9 mouse cellular contexts compared by ENCODE assay signal in genomic region chr14:54443712-54444618, GRCm38 (mm10). TPM values are rescaled to one million over a fixed set of nuclear protein-coding genes. Genes with fewer than 3 reads are reported as not detected.
DNase-seq lines count a peak whose midpoint lies in the region; ATAC-seq and TF ChIP-seq lines count a peak whose summit lies in the region.
"Had no signal": no experiment of that assay in that cellular context is flagged by ENCODE, and none has a peak within 500 bp of the region (broad histone marks: within the 10 kb centered on the region; RNA-seq: fewer than 3 reads in every experiment).

No protein-coding gene starts in this region.

- WGBS in hindbrain, postnatal 0 days = 62% methylated on average over 15 of the region's 15 CpGs
- WGBS in hindbrain, embryonic 11.5 days = 69% methylated on average over 15 of the region's 15 CpGs
- WGBS in embryonic facial prominence, embryonic 11.5 days = 52% methylated on average over 15 of the region's 15 CpGs
- 46% methylated on average over 15 of the region's 15 CpGs for WGBS in heart, postnatal 0 days

- H3K27ac ChIP-seq in hindbrain, postnatal 0 days = peak overlapping the region; percentile 2; the same call in 1 of the 2 replicates
- H3K27ac ChIP-seq in hindbrain, embryonic 11.5 days (ENCODE audit: low read depth, low read length) = no peak overlapping the region
- H3K27ac ChIP-seq in embryonic facial prominence, embryonic 11.5 days (replicated peaks; ENCODE audit: low read depth, low read length) = peak overlapping the region; percentile 69
- H3K27ac ChIP-seq in heart, postnatal 0 days (ENCODE audit: low read depth) = peak overlapping the region; percentile 80

- ATAC-seq in hindbrain, postnatal 0 days = peak; percentile 30; the same call in 1 of the 2 replicates
- no peak for ATAC-seq in hindbrain, embryonic 11.5 days (ENCODE audit: low FRiP score)
- 0 out of 2 replicates have a peak, but pooled peaks have one; percentile 25 for ATAC-seq in embryonic facial prominence, embryonic 11.5 days (replicated peaks; ENCODE audit: insufficient number of reproducible peaks, low FRiP score, low TSS enrichment, low read depth)
- peak; percentile 47 for ATAC-seq in heart, postnatal 0 days (ENCODE audit: insufficient read depth, low read depth)
- ATAC-seq: Patski had no signal

- no peak overlapping the region for H3K4me3 ChIP-seq in hindbrain, postnatal 0 days (ENCODE audit: low read length)
- H3K4me3 ChIP-seq in hindbrain, embryonic 11.5 days (ENCODE audit: low read depth, low read length) = no peak overlapping the region
- no peak overlapping the region for H3K4me3 ChIP-seq in embryonic facial prominence, embryonic 11.5 days (ENCODE audit: low read depth, low read length)
- H3K4me3 ChIP-seq in heart, postnatal 0 days (ENCODE audit: low read depth, low read length) = no peak overlapping the region

- no peak overlapping the region for H3K9ac ChIP-seq in hindbrain, postnatal 0 days (replicated peaks; ENCODE audit: low read length)
- H3K9ac ChIP-seq in hindbrain, embryonic 11.5 days (ENCODE audit: low read depth, low read length) = no peak overlapping the region
- H3K9ac ChIP-seq in embryonic facial prominence, embryonic 11.5 days (replicated peaks; ENCODE audit: low read length) = peak overlapping the region; percentile 15; the same call in 1 of the 2 replicates
- no peak overlapping the region for H3K9ac ChIP-seq in heart, postnatal 0 days (replicated peaks; ENCODE audit: low read depth, low read length)

- H3K27me3 ChIP-seq in hindbrain, postnatal 0 days (ENCODE audit: insufficient read depth, low read length) = no peaks in the 10 kb centered on the region
- no peaks in the 10 kb centered on the region for H3K27me3 ChIP-seq in hindbrain, embryonic 11.5 days (ENCODE audit: control insufficient read depth, insufficient read depth, low read length)
- H3K27me3 ChIP-seq in embryonic facial prominence, embryonic 11.5 days (ENCODE audit: control insufficient read depth, insufficient read depth, low read length) = no peaks in the 10 kb centered on the region
- no peaks in the 10 kb centered on the region for H3K27me3 ChIP-seq in heart, postnatal 0 days (ENCODE audit: control insufficient read depth, insufficient read depth, low read length)
- H3K27me3 ChIP-seq: Patski had no signal

- H3K4me1 ChIP-seq in hindbrain, postnatal 0 days (ENCODE audit: insufficient read depth, low read length) = no peaks in the 10 kb centered on the region
- H3K4me1 ChIP-seq in hindbrain, embryonic 11.5 days (replicated peaks; ENCODE audit: control insufficient read depth, insufficient read depth, low read length) = no peaks in the 10 kb centered on the region
- H3K4me1 ChIP-seq in embryonic facial prominence, embryonic 11.5 days (ENCODE audit: control insufficient read depth, insufficient read depth, low read length) = peaks cover 3% of the 10 kb centered on the region; the same call in 1 of the 2 replicates
- peaks cover 7% of the 10 kb centered on the region; the same call in 1 of the 2 replicates for H3K4me1 ChIP-seq in heart, postnatal 0 days (ENCODE audit: control insufficient read depth, insufficient read depth)

- no peak for TF ChIP-seq EP300 in heart, postnatal 0 days (IDR thresholded peaks at IDR 0.05; ENCODE audit: low read depth)

- DNase-seq in hindbrain, postnatal 0 days (ENCODE audit: low spot score) = no peak
- no peak for DNase-seq in hindbrain, embryonic 11.5 days (ENCODE audit: low spot score)
- peak; percentile 83 for DNase-seq in embryonic facial prominence, embryonic 11.5 days (ENCODE audit: low spot score)
- no peak for DNase-seq in heart, postnatal 0 days (ENCODE audit: low spot score)
- peak; percentile 38 to 69 for DNase-seq in lung, postnatal 4 days
- no peak for DNase-seq in left cerebral cortex, adult 9 months (ENCODE audit: low spot score in 2 of 2)
- no peak for DNase-seq in right cerebral cortex, postnatal 36 days (ENCODE audit: low spot score in 2 of 2)
- DNase-seq in frontal cortex, postnatal 25 days (ENCODE audit: low spot score in 2 of 2) = no peak

- H3K9me3 ChIP-seq in hindbrain, postnatal 0 days (ENCODE audit: low read length) = no peaks in the 10 kb centered on the region
- no peaks in the 10 kb centered on the region for H3K9me3 ChIP-seq in hindbrain, embryonic 11.5 days (ENCODE audit: control insufficient read depth, low read length)
- H3K9me3 ChIP-seq in embryonic facial prominence, embryonic 11.5 days (replicated peaks; ENCODE audit: control insufficient read depth, low read length) = no peaks in the 10 kb centered on the region
- no peaks in the 10 kb centered on the region for H3K9me3 ChIP-seq in heart, postnatal 0 days (replicated peaks; ENCODE audit: control insufficient read depth, low read length)

- H3K4me2 ChIP-seq in hindbrain, postnatal 0 days (ENCODE audit: low read depth, low read length) = no peak overlapping the region
- H3K4me2 ChIP-seq in hindbrain, embryonic 11.5 days (replicated peaks; ENCODE audit: low read depth, low read length) = no peak overlapping the region
- H3K4me2 ChIP-seq in embryonic facial prominence, embryonic 11.5 days (ENCODE audit: low read depth, low read length) = no peak overlapping the region
- H3K4me2 ChIP-seq in heart, postnatal 0 days (ENCODE audit: low read depth, low read length) = no peak overlapping the region

- no peaks in the 10 kb centered on the region for H3K36me3 ChIP-seq in hindbrain, postnatal 0 days (ENCODE audit: insufficient read depth, low read length)
- no peaks in the 10 kb centered on the region for H3K36me3 ChIP-seq in hindbrain, embryonic 11.5 days (ENCODE audit: control insufficient read depth, insufficient read depth, low read length)
- peaks cover 5% of the 10 kb centered on the region for H3K36me3 ChIP-seq in embryonic facial prominence, embryonic 11.5 days (replicated peaks; ENCODE audit: control insufficient read depth, insufficient read depth, low read depth, low read length)
- peaks cover 25% of the 10 kb centered on the region for H3K36me3 ChIP-seq in heart, postnatal 0 days (replicated peaks; ENCODE audit: control insufficient read depth, insufficient read depth, low read length)

- no peak for TF ChIP-seq CTCF in hindbrain, postnatal 0 days (IDR thresholded peaks at IDR 0.05; ENCODE audit: low read depth)
- no peak for TF ChIP-seq CTCF in heart, postnatal 0 days (IDR thresholded peaks at IDR 0.05; ENCODE audit: low read depth)

RNA-seq across cellular contexts. Expression of gene Mmp14, which starts 12.6 kb away (rescaled TPM):
- 50.1 and 53.3 TPM in 2 replicates for total RNA-seq in hindbrain, postnatal 0 days (2014; rRNA removed)
- 44.5 and 47.2 TPM in 2 replicates for polyA plus RNA-seq in hindbrain, postnatal 0 days (2015; fragmentation: Nextera tagmentation; extraction: Ambion mirVana)
- 71.2 and 73.1 TPM in 2 replicates for polyA plus RNA-seq in hindbrain, embryonic 11.5 days (2014; fragmentation: Nextera tagmentation; extraction: Ambion mirVana)
- 91.1 and 93.2 TPM in 2 replicates for polyA plus RNA-seq in embryonic facial prominence, embryonic 11.5 days (2014; fragmentation: Nextera tagmentation; extraction: Ambion mirVana)
- 59.9 and 73.2 TPM in 2 replicates for total RNA-seq in heart, postnatal 0 days (2014; rRNA removed; ENCODE audit: low replicate concordance)
- polyA plus RNA-seq in heart, postnatal 0 days (2015; fragmentation: Nextera tagmentation; extraction: Ambion mirVana) = 59.7 and 60.9 TPM in 2 replicates

RNA-seq across cellular contexts. Expression of gene Mrpl52, which starts 17.3 kb away (rescaled TPM):
- total RNA-seq in hindbrain, postnatal 0 days (2014; rRNA removed) = 113 and 129 TPM in 2 replicates
- 266 and 297 TPM in 2 replicates for polyA plus RNA-seq in hindbrain, postnatal 0 days (2015; fragmentation: Nextera tagmentation; extraction: Ambion mirVana)
- polyA plus RNA-seq in hindbrain, embryonic 11.5 days (2014; fragmentation: Nextera tagmentation; extraction: Ambion mirVana) = 206 and 231 TPM in 2 replicates
- polyA plus RNA-seq in embryonic facial prominence, embryonic 11.5 days (2014; fragmentation: Nextera tagmentation; extraction: Ambion mirVana) = 214 and 235 TPM in 2 replicates
- 132 and 145 TPM in 2 replicates for total RNA-seq in heart, postnatal 0 days (2014; rRNA removed; ENCODE audit: low replicate concordance)
- polyA plus RNA-seq in heart, postnatal 0 days (2015; fragmentation: Nextera tagmentation; extraction: Ambion mirVana) = 335 and 371 TPM in 2 replicates

RNA-seq across cellular contexts. Expression of gene Lrp10, which starts 20.0 kb away (rescaled TPM):
- 57.7 and 62.5 TPM in 2 replicates for total RNA-seq in hindbrain, postnatal 0 days (2014; rRNA removed)
- polyA plus RNA-seq in hindbrain, postnatal 0 days (2015; fragmentation: Nextera tagmentation; extraction: Ambion mirVana) = 36.0 and 38.8 TPM in 2 replicates
- 19.7 and 19.9 TPM in 2 replicates for polyA plus RNA-seq in hindbrain, embryonic 11.5 days (2014; fragmentation: Nextera tagmentation; extraction: Ambion mirVana)
- 13.9 and 16.2 TPM in 2 replicates for polyA plus RNA-seq in embryonic facial prominence, embryonic 11.5 days (2014; fragmentation: Nextera tagmentation; extraction: Ambion mirVana)
- total RNA-seq in heart, postnatal 0 days (2014; rRNA removed; ENCODE audit: low replicate concordance) = 81.5 and 110 TPM in 2 replicates
- polyA plus RNA-seq in heart, postnatal 0 days (2015; fragmentation: Nextera tagmentation; extraction: Ambion mirVana) = 47.8 and 54.4 TPM in 2 replicates

RNA-seq across cellular contexts. Expression of gene Slc7a7, which starts 26.4 kb away (rescaled TPM):
- total RNA-seq in hindbrain, postnatal 0 days (2014; rRNA removed) = 3.7 and 4.5 TPM in 2 replicates
- polyA plus RNA-seq in hindbrain, postnatal 0 days (2015; fragmentation: Nextera tagmentation; extraction: Ambion mirVana) = 3.6 TPM in 2 replicates
- 4.3 and 4.8 TPM in 2 replicates for polyA plus RNA-seq in hindbrain, embryonic 11.5 days (2014; fragmentation: Nextera tagmentation; extraction: Ambion mirVana)
- 2.9 and 4.6 TPM in 2 replicates for polyA plus RNA-seq in embryonic facial prominence, embryonic 11.5 days (2014; fragmentation: Nextera tagmentation; extraction: Ambion mirVana)
- 11.3 and 16.6 TPM in 2 replicates for total RNA-seq in heart, postnatal 0 days (2014; rRNA removed; ENCODE audit: low replicate concordance)
- polyA plus RNA-seq in heart, postnatal 0 days (2015; fragmentation: Nextera tagmentation; extraction: Ambion mirVana) = 6.7 and 8.9 TPM in 2 replicates

RNA-seq across cellular contexts. Expression of gene Rem2, which starts 31.9 kb away (rescaled TPM):
- total RNA-seq in hindbrain, postnatal 0 days (2014; rRNA removed) = 28.1 and 32.8 TPM in 2 replicates
- polyA plus RNA-seq in hindbrain, postnatal 0 days (2015; fragmentation: Nextera tagmentation; extraction: Ambion mirVana) = 25.2 and 25.3 TPM in 2 replicates
- 37.3 and 40.0 TPM in 2 replicates for polyA plus RNA-seq in hindbrain, embryonic 11.5 days (2014; fragmentation: Nextera tagmentation; extraction: Ambion mirVana)
- polyA plus RNA-seq in embryonic facial prominence, embryonic 11.5 days (2014; fragmentation: Nextera tagmentation; extraction: Ambion mirVana) = 6.5 and 8.0 TPM in 2 replicates
- total RNA-seq in heart, postnatal 0 days (2014; rRNA removed; ENCODE audit: low replicate concordance) = 0.77 TPM in 1 of 2 replicates, not detected in the other
- polyA plus RNA-seq in heart, postnatal 0 days (2015; fragmentation: Nextera tagmentation; extraction: Ambion mirVana) = 0.15 and 0.27 TPM in 2 replicates

Comparison
In these comparisons a context has a peak if more than half of its experiments do, and no peak if none do; other contexts are left out.
1. DNase-seq: peak in embryonic facial prominence, embryonic 11.5 days (single experiment) and lung, postnatal 4 days (2 of 2); none in hindbrain, postnatal 0 days (single experiment), hindbrain, embryonic 11.5 days (single experiment), heart, postnatal 0 days (single experiment), left cerebral cortex, adult 9 months (0 of 2), right cerebral cortex, postnatal 36 days (0 of 2) and frontal cortex, postnatal 25 days (0 of 2).